Mouse (Mus musculus) liver, embryonic 14.5 days (tissue): ENCODE results near the gene Lrp5.

Experiments used
- CTCF ChIP-seq: IDR thresholded peaks from 2 replicates; pipeline ENCODE4 v1.5.1; 2016; ENCODE audit warnings: antibody characterized with exemption, low read depth, control low read depth
- EP300 ChIP-seq: IDR thresholded peaks from 2 replicates; pipeline ENCODE4 v1.6.1; 2016; ENCODE audit warnings: antibody characterized with exemption, low read depth

- TF ChIP-seq EP300 (no peak), CTCF (no peak)
These were observed 41.0 kb downstream of the Lrp5 start for GRCm38 (mm10) chr19:3645318-3645717.
